Mouse (Mus musculus) lung, postnatal 0 days (tissue): ENCODE measurements around the gene Sec14l3.

Experiments used
- CTCF ChIP-seq: IDR thresholded peaks from 2 replicates; pipeline ENCODE4 v1.5.1; 2016; ENCODE audit warnings: antibody characterized with exemption, mild to moderate bottlenecking
- EP300 ChIP-seq: IDR thresholded peaks from 2 replicates; pipeline ENCODE4 v1.6.1; 2016; ENCODE audit warnings: antibody characterized with exemption, mild to moderate bottlenecking, control low read depth

DNA sequence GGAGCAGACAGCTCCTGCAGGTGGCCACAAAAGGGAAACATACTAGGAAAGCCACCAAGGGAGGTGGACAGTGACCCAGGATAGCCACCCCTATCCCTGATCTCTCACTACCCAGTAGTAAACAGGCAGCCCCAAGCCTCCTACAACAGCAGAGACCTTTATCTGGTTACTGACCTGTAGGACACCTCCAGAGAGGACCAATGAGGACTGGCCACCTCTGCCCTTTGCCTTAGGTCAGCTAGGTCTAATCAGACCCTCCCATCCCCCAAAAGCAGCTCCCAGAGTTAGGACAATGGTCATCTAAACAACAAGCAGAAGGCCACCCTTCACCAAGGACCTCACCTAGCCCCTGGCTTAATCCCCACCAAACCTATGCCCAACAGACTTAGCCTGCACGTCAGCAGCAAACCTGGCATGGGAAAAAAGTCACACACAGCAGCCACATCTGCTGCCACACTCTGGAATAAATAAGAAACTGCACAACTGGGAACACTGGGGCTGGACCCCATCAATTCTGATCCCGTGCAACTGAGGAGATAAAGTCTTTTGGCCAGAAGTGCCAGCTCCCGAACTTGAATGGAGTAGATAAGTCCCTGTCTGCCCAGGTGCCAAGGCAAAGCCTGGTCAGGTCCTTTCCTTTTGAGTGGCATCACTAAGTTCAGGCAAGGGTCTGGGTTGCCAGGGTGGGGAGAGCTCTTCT, 52.9 kb downstream of the Sec14l3 start:
- TF ChIP-seq CTCF (peak; percentile 44), EP300 (no peak)
